Mouse (Mus musculus): ENCODE measurements around the gene Spock1.

Gene Spock1

DNA sequence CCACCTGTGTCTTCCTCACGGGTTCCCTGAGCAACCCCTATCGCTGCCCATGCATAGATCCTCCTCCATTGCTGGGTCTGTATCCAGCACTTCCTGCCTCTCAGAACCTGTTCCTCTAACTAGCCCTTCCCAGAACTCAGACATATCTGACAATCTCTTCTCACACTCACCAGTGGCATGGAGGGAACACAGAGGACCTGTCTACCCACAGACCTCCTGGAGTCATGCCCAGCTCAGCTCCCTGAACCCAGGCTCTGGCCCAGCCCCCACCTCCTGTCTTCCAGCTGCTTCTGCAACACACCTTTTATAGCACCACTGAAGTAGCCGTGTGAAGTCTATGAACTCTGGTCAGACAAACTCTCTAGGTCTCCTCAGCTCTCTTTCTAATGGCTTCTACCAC is 101.3 kb downstream of the Spock1 start:
- no peak for DNase-seq (ENCODE audit: low spot score in 2 of 2)

- DNase-seq (ENCODE audit: low spot score in 2 of 2): no peak
Measured at GRCm38 (mm10) chr13:57806301-57806700, 101.8 kb downstream of the Spock1 start.

DNA sequence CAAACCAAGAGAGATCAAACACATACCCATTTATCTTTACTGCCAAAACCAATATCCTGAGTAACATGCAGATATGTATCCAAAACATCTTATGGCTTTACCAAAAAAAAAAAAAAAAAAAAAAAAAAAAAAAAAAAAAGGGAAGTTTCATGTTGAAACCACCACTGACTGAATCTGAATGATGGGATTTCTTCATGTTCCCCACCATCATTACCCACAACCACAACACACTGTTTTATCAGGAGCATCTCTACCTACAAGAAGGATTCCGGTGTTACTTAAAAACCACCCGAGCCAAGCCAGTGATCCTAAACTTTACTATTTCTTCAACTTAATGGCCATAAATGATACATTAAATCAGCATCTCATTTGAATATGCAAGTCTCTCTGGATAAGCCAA is 109.5 kb downstream of the Spock1 start:
- DNase-seq (ENCODE audit: low spot score in 2 of 2): no peak

GRCm38 (mm10) chr13:57796951-57797692 is 111.0 kb downstream of the Spock1 start:
- DNase-seq (ENCODE audit: low spot score in 2 of 2): no peak

GRCm38 (mm10) chr13:57793643-57794240 is 114.4 kb downstream of the Spock1 start:
- DNase-seq (ENCODE audit: low spot score in 2 of 2): no peak

GRCm38 (mm10) chr13:57789796-57790195 is 118.3 kb downstream of the Spock1 start:
- DNase-seq (ENCODE audit: low spot score in 2 of 2): no peak

- DNase-seq (ENCODE audit: low spot score in 2 of 2): no peak
Measured at GRCm38 (mm10) chr13:57788299-57788698, 119.8 kb downstream of the Spock1 start.

DNA sequence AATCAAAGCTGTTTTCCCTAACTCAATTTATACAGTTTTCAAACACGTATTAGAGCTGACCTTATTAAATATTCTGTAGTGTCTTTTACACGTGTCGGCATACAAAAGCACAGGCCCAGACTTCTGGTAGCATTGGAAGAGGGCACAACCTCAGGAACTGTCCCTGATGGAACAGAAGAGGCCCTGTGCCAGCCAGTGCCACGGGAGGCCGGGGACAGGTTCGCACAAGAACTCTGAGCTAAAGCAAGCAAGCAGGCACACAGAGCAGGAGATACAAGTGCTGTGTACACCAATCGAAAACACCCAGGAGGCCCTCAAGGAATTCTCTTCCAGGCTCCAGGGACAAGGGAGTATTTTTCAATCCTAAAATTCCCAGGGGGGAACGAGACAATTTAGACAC is 121.9 kb downstream of the Spock1 start:
- no peak for DNase-seq (ENCODE audit: low spot score in 2 of 2)

- DNase-seq (ENCODE audit: low spot score in 2 of 2): peak in 1 of 2 experiments; percentile 23
Measured at GRCm38 (mm10) chr13:57782975-57783374, 125.2 kb downstream of the Spock1 start.

- DNase-seq (ENCODE audit: low spot score in 2 of 2): no peak
Measured at GRCm38 (mm10) chr13:57782107-57782561, 126.0 kb downstream of the Spock1 start.

GRCm38 (mm10) chr13:57779146-57779545 is 129.0 kb downstream of the Spock1 start:
- DNase-seq (ENCODE audit: low spot score in 2 of 2): peak in 1 of 2 experiments; percentile 20

- no peak for DNase-seq (ENCODE audit: low spot score in 2 of 2)
Measured at GRCm38 (mm10) chr13:57778524-57778923, 129.6 kb downstream of the Spock1 start.

- DNase-seq (ENCODE audit: low spot score in 2 of 2): no peak
Measured at GRCm38 (mm10) chr13:57771998-57772397, 136.1 kb downstream of the Spock1 start.

DNA sequence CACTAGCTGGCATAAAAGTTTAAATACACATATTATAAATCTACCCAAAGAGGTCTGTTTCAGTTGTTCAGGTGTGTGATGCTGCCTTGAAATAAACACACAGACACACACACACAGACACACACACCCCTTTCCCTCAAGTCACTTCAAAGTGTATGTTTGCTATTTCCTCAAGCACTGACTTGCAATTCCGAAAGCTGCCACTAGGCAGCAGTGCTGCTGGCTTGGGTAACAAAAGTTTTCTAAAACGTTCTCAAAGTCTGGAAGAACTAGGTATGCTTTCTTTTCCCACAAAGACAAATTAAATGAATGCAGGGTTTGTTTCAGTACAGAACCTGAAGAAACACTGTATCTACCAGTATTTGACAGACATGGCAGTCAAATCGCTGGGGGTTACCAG is 141.4 kb downstream of the Spock1 start:
- DNase-seq (ENCODE audit: low spot score in 2 of 2): no peak

DNA sequence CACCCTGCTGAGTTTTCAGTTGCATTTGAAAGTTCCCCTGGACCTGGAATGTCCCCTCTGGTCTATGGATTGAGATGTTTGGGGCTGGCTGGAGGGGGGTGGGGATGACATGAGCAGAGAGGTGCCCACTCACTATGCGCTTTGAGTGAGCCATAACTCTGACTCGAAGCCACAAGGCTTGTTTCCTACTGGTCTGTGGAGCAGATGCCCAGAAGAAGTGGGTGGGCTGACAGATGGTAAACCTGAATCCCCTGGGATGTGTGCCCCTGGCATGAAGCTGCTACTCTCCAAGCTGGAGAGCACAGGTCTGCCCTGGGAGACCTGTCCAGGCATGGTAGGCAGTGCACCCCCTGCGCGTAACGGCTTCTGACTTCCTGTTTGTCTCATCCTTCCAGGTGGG is 147.0 kb downstream of the Spock1 start:
- DNase-seq (ENCODE audit: low spot score in 2 of 2): no peak

DNA sequence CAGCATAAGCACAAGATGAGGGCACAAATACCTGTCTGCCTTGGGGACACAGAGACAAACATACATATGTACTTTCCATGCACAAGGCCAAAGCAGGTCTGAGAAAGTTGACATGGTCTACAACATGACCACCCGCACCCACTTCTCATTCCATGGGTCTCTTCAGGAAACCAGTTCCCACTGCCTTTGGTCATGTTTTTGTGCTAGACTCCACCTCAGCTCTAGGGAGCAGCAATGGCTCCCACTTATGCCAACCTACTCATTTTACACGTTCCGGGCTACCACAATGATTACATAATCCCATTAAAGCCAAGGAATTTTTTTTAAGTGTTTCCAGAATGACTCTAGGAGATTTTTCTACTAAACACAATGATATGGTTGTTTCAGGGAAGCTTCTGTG is 147.5 kb downstream of the Spock1 start:
- no peak for DNase-seq (ENCODE audit: low spot score in 2 of 2)

GRCm38 (mm10) chr13:57756316-57756715 is 151.8 kb downstream of the Spock1 start:
- peak in 1 of 2 experiments; percentile 19 for DNase-seq (ENCODE audit: low spot score in 2 of 2)

- DNase-seq (ENCODE audit: low spot score in 2 of 2): no peak
Measured at GRCm38 (mm10) chr13:57750831-57751230, 157.3 kb downstream of the Spock1 start.

GRCm38 (mm10) chr13:57744667-57745066 is 163.5 kb downstream of the Spock1 start:
- DNase-seq (ENCODE audit: low spot score in 2 of 2): no peak

DNA sequence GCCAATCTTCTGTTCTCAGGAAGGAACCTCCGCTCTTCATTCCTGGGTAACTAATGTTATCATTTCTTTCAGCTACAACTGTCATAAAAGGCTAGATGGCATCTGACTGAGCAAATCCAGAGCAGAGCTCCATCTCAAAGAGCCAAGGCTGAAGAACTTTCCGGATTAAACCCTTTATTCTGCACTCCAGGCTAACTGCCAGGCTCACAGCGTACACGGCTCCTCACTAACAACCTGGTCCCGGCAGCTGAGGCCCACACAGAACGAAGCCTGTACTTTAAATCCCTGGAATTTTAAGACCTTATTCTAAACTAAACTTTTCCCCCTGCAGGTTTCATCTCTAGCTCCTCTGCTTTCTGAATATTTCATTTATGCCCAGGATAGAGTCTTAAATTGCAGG is 166.9 kb downstream of the Spock1 start:
- DNase-seq (ENCODE audit: low spot score in 2 of 2): no peak

GRCm38 (mm10) chr13:57740473-57740872 is 167.7 kb downstream of the Spock1 start:
- no peak for DNase-seq (ENCODE audit: low spot score in 2 of 2)

- DNase-seq (ENCODE audit: low spot score in 2 of 2): no peak
Measured at GRCm38 (mm10) chr13:57736060-57736459, 172.1 kb downstream of the Spock1 start.

DNA sequence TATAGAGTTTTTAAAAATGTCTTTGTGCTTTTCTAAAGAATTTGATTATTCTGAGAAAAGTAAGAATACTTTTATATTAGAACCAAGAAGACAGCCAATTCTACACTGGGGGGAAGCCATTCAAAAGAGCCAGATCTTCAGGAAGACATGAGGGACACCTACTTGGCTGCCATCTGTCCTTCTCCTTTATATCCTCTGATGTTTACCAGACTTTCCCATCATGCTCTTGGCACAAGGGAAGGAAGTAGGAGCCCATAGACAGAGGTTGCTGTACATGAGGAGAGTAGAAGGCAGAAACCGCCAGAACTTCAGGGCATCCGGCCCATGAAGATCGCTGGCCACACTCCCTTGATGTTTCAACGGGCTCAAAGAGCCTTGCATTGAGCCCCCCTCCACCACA is 173.6 kb downstream of the Spock1 start:
- DNase-seq (ENCODE audit: low spot score in 2 of 2): no peak

Data from frontal cortex, postnatal 14 days (tissue).